Mouse (Mus musculus): Measurements from ENCODE around the gene Abcc8.

The Abcc8 gene

GRCm38 (mm10) chr7:46154498-46155488 lies 25.0 kb downstream of the Abcc8 start:
- DNase-seq (ENCODE audit: low read depth, low spot score): no peak

- DNase-seq (ENCODE audit: low read depth, low spot score): no peak
Measured at GRCm38 (mm10) chr7:46152819-46153351, 26.9 kb downstream of the Abcc8 start.

GRCm38 (mm10) chr7:46147417-46147816 lies 32.4 kb downstream of the Abcc8 start:
- DNase-seq (ENCODE audit: low read depth, low spot score): no peak

GRCm38 (mm10) chr7:46146675-46147308 lies 33.0 kb downstream of the Abcc8 start:
- DNase-seq (ENCODE audit: low read depth, low spot score): no peak

GRCm38 (mm10) chr7:46144061-46144460 lies 35.8 kb downstream of the Abcc8 start:
- no peak for DNase-seq (ENCODE audit: low read depth, low spot score)

GRCm38 (mm10) chr7:46138329-46138930 lies 41.4 kb downstream of the Abcc8 start:
- DNase-seq (ENCODE audit: low read depth, low spot score): no peak

- DNase-seq (ENCODE audit: low read depth, low spot score): no peak
Measured at GRCm38 (mm10) chr7:46133858-46134257, 46.0 kb downstream of the Abcc8 start.

- DNase-seq (ENCODE audit: low read depth, low spot score): no peak
Measured at GRCm38 (mm10) chr7:46132229-46132628, 47.6 kb downstream of the Abcc8 start.

GRCm38 (mm10) chr7:46131806-46132205 lies 48.0 kb downstream of the Abcc8 start:
- no peak for DNase-seq (ENCODE audit: low read depth, low spot score)

GRCm38 (mm10) chr7:46131266-46131665 lies 48.6 kb downstream of the Abcc8 start:
- DNase-seq (ENCODE audit: low read depth, low spot score): no peak

- DNase-seq (ENCODE audit: low read depth, low spot score): no peak
Measured at GRCm38 (mm10) chr7:46130723-46131122, 49.1 kb downstream of the Abcc8 start.

GRCm38 (mm10) chr7:46129463-46130179 lies 50.2 kb downstream of the Abcc8 start:
- no peak for DNase-seq (ENCODE audit: low read depth, low spot score)

- no peak for DNase-seq (ENCODE audit: low read depth, low spot score)
Measured at GRCm38 (mm10) chr7:46128196-46128595, 51.6 kb downstream of the Abcc8 start.

- no peak for DNase-seq (ENCODE audit: low read depth, low spot score)
Measured at GRCm38 (mm10) chr7:46125340-46125739, 54.5 kb downstream of the Abcc8 start.

- no peak for DNase-seq (ENCODE audit: low read depth, low spot score)
Measured at GRCm38 (mm10) chr7:46124460-46124859, 55.4 kb downstream of the Abcc8 start.

- no peak for DNase-seq (ENCODE audit: low read depth, low spot score)
Measured at GRCm38 (mm10) chr7:46122964-46123363, 56.9 kb downstream of the Abcc8 start.

- no peak for DNase-seq (ENCODE audit: low read depth, low spot score)
Measured at GRCm38 (mm10) chr7:46117035-46117434, 62.8 kb downstream of the Abcc8 start.

- no peak for DNase-seq (ENCODE audit: low read depth, low spot score)
Measured at GRCm38 (mm10) chr7:46116118-46116581, 63.7 kb downstream of the Abcc8 start.

- no peak for DNase-seq (ENCODE audit: low read depth, low spot score)
Measured at GRCm38 (mm10) chr7:46113435-46113834, 66.4 kb downstream of the Abcc8 start.

- no peak for DNase-seq (ENCODE audit: low read depth, low spot score)
Measured at GRCm38 (mm10) chr7:46111938-46112337, 67.9 kb downstream of the Abcc8 start.

- no peak for DNase-seq (ENCODE audit: low read depth, low spot score)
Measured at GRCm38 (mm10) chr7:46111212-46111817, 68.5 kb downstream of the Abcc8 start.

Data from ES-CJ7 (cell line).